Mouse (Mus musculus): Measurements from ENCODE around the gene Oxsr1. TPM values are rescaled to one million over a fixed set of nuclear protein-coding genes. Genes with fewer than 3 reads are reported as not detected.

The Oxsr1 gene
- polyA plus RNA-seq, 1 experiment from 2014 or later = 13.6 TPM

DNA sequence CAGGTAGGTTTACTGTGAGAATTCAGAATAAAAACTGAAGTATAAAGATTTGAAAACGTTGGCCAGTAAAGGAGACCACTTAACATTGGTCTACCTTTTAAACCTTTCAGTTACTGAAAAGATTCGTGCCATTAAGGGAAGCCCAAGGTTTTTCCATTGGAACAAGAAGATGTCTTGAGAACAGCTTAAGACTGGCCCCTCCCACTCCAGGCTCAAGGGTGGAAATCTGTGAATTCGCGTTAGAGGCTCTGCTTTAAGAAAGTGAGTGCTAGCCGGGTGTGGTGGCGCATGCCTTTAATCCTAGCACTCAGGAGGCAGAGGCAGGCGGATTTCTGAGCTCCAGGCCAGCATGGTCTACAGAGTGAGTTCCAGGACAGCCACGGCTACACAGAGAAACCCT is 109.2 kb downstream of the Oxsr1 start:
- ATAC-seq (ENCODE audit: low read depth) (no peak), DNase-seq (ENCODE audit: low spot score) (no peak)
- H3K36me3 ChIP-seq (ENCODE audit: control insufficient read depth, insufficient read depth, low read length) = no peaks in the 10 kb centered on the region
- no peaks in the 10 kb centered on the region for H3K4me1 ChIP-seq (ENCODE audit: control insufficient read depth, insufficient read depth, low read length)
- H3K4me2 ChIP-seq (ENCODE audit: low read depth, low read length) = no peak overlapping the region
- 78% methylated on average over 8 of the region's 8 CpGs for WGBS
- no peak overlapping the region for H3K9ac ChIP-seq (ENCODE audit: low read depth, low read length)
- no peak overlapping the region for H3K27ac ChIP-seq (replicated peaks; ENCODE audit: low read depth, low read length)
- H3K4me3 ChIP-seq (ENCODE audit: low read depth, low read length) = no peak overlapping the region
- no peaks in the 10 kb centered on the region for H3K27me3 ChIP-seq (replicated peaks; ENCODE audit: control insufficient read depth, insufficient read depth, low read length)
- H3K9me3 ChIP-seq (ENCODE audit: control insufficient read depth, low read length) = no peaks in the 10 kb centered on the region

GRCm38 (mm10) chr9:119208998-119209397 is 113.2 kb downstream of the Oxsr1 start, which contains the start of gene Slc22a13:
Gene Slc22a13, minus strand, starts transcription at chr9:119209098.
- Histone ChIP-seq H3K9ac (ENCODE audit: low read depth, low read length) (no peak within 1 kb of the TSS), H3K4me2 (ENCODE audit: low read depth, low read length) (no peak within 1 kb of the TSS), H3K27me3 (replicated peaks; ENCODE audit: control insufficient read depth, insufficient read depth, low read length) (no peaks in the 10 kb centered on the region), H3K4me1 (ENCODE audit: control insufficient read depth, insufficient read depth, low read length) (no peaks in the 10 kb centered on the region), H3K36me3 (ENCODE audit: control insufficient read depth, insufficient read depth, low read length) (no peaks in the 10 kb centered on the region), H3K27ac (replicated peaks; ENCODE audit: low read depth, low read length) (no peak within 1 kb of the TSS), H3K9me3 (ENCODE audit: control insufficient read depth, low read length) (0 out of 2 replicates have a peak, but pooled peaks cover 7% of the 10 kb centered on the region), H3K4me3 (ENCODE audit: low read depth, low read length) (no peak within 1 kb of the TSS)
- WGBS = 86% methylated on average over 1 of the region's 4 CpGs
- ATAC-seq (ENCODE audit: low read depth) (no peak), DNase-seq (ENCODE audit: low spot score) (no peak)

GRCm38 (mm10) chr9:119207113-119207512 is 115.1 kb downstream of the Oxsr1 start:
- no peak for DNase-seq (ENCODE audit: low spot score)
- Histone ChIP-seq H3K9me3 (ENCODE audit: control insufficient read depth, low read length) (0 out of 2 replicates have a peak, but pooled peaks cover 7% of the 10 kb centered on the region), H3K4me2 (ENCODE audit: low read depth, low read length) (no peak overlapping the region), H3K27me3 (replicated peaks; ENCODE audit: control insufficient read depth, insufficient read depth, low read length) (no peaks in the 10 kb centered on the region), H3K9ac (ENCODE audit: low read depth, low read length) (no peak overlapping the region), H3K27ac (replicated peaks; ENCODE audit: low read depth, low read length) (no peak overlapping the region), H3K4me3 (ENCODE audit: low read depth, low read length) (no peak overlapping the region), H3K4me1 (ENCODE audit: control insufficient read depth, insufficient read depth, low read length) (no peaks in the 10 kb centered on the region), H3K36me3 (ENCODE audit: control insufficient read depth, insufficient read depth, low read length) (no peaks in the 10 kb centered on the region)
- 64% methylated on average over 4 of the region's 4 CpGs for WGBS
- no peak for ATAC-seq (ENCODE audit: low read depth)

DNA sequence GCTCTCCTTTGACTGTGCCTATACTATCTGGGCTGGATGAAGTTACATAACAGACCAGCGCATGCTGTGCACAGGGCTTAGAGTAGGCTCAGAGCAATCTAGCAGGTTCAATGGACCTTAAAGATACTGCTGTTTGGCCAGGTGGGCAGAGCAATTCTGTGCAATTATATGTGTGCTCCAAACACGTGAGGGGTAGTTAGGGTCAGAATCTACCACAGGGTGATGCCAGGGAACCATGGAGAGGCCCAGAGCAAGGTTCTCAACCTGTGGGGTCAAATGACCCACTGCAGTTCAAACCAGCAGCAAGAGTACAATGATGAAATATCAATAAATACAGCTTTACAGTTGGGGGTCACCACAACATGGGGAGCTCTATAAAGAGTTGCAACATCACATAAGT is 115.6 kb downstream of the Oxsr1 start:
- no peaks in the 10 kb centered on the region for H3K27me3 ChIP-seq (replicated peaks; ENCODE audit: control insufficient read depth, insufficient read depth, low read length)
- no peak overlapping the region for H3K4me2 ChIP-seq (ENCODE audit: low read depth, low read length)
- H3K4me1 ChIP-seq (ENCODE audit: control insufficient read depth, insufficient read depth, low read length) = no peaks in the 10 kb centered on the region
- no peak overlapping the region for H3K27ac ChIP-seq (replicated peaks; ENCODE audit: low read depth, low read length)
- 0 out of 2 replicates have a peak, but pooled peaks cover 7% of the 10 kb centered on the region for H3K9me3 ChIP-seq (ENCODE audit: control insufficient read depth, low read length)
- H3K4me3 ChIP-seq (ENCODE audit: low read depth, low read length) = no peak overlapping the region
- H3K9ac ChIP-seq (ENCODE audit: low read depth, low read length) = no peak overlapping the region
- no peaks in the 10 kb centered on the region for H3K36me3 ChIP-seq (ENCODE audit: control insufficient read depth, insufficient read depth, low read length)
- DNase-seq (ENCODE audit: low spot score) = no peak
- no peak for ATAC-seq (ENCODE audit: low read depth)
- WGBS = 88% methylated on average over 2 of the region's 2 CpGs

DNA sequence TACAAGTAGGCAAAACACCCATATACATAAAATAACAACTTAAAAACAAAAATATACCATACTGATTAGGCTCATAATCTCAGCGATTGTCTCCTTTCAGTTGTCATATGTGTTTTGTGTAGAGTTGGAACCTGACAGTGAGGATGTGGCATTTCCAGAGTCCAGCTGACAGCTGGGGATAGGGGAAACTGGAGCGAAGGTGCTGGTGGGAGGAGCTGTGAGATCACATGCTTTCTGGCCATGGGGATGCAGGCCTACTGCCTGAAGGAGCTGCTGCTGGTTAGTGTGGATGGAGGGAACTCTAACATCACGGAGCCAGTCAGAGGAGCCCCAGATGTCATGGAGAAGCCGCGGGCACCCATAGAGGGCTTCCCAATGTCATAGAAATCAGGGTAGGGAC is 116.5 kb downstream of the Oxsr1 start:
- Histone ChIP-seq H3K4me1 (ENCODE audit: control insufficient read depth, insufficient read depth, low read length) (no peaks in the 10 kb centered on the region), H3K27ac (replicated peaks; ENCODE audit: low read depth, low read length) (no peak overlapping the region), H3K9ac (ENCODE audit: low read depth, low read length) (no peak overlapping the region), H3K9me3 (ENCODE audit: control insufficient read depth, low read length) (0 out of 2 replicates have a peak, but pooled peaks cover 7% of the 10 kb centered on the region), H3K4me3 (ENCODE audit: low read depth, low read length) (no peak overlapping the region), H3K27me3 (replicated peaks; ENCODE audit: control insufficient read depth, insufficient read depth, low read length) (no peaks in the 10 kb centered on the region), H3K4me2 (ENCODE audit: low read depth, low read length) (no peak overlapping the region), H3K36me3 (ENCODE audit: control insufficient read depth, insufficient read depth, low read length) (no peaks in the 10 kb centered on the region)
- DNase-seq (ENCODE audit: low spot score) = no peak
- WGBS = 88% methylated on average over 5 of the region's 5 CpGs
- no peak for ATAC-seq (ENCODE audit: low read depth)

- DNase-seq (ENCODE audit: low spot score) (no peak), ATAC-seq (ENCODE audit: low read depth) (no peak)
- no peaks in the 10 kb centered on the region for H3K27me3 ChIP-seq (replicated peaks; ENCODE audit: control insufficient read depth, insufficient read depth, low read length)
- no peaks in the 10 kb centered on the region for H3K36me3 ChIP-seq (ENCODE audit: control insufficient read depth, insufficient read depth, low read length)
- no peak overlapping the region for H3K4me2 ChIP-seq (ENCODE audit: low read depth, low read length)
- H3K9me3 ChIP-seq (ENCODE audit: control insufficient read depth, low read length) = 0 out of 2 replicates have a peak, but pooled peaks cover 7% of the 10 kb centered on the region
- H3K4me3 ChIP-seq (ENCODE audit: low read depth, low read length) = no peak overlapping the region
- WGBS = 93% methylated on average over 9 of the region's 9 CpGs
- H3K9ac ChIP-seq (ENCODE audit: low read depth, low read length) = no peak overlapping the region
- no peaks in the 10 kb centered on the region for H3K4me1 ChIP-seq (ENCODE audit: control insufficient read depth, insufficient read depth, low read length)
- no peak overlapping the region for H3K27ac ChIP-seq (replicated peaks; ENCODE audit: low read depth, low read length)
Measured at GRCm38 (mm10) chr9:119203617-119204016, 118.6 kb downstream of the Oxsr1 start.

DNA sequence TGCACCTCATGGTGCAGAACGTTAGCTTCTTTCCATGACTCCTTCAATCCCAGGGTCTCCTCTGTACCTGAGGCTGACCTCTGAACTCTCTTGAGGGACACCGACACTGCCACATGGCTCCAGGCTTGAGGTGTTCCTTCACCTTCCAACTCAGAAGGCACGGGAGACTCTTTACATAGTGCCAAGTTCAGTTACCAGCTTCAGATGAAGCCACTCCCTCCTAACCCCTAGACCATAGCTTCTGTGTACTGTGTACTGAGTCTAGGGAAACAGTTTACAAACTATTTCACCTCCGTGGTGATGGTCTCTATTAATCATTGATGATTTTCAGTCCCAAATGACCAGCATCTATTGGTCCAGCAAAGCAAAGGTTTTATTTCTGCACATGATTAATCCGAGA is 120.6 kb downstream of the Oxsr1 start:
- Histone ChIP-seq H3K4me2 (ENCODE audit: low read depth, low read length) (no peak overlapping the region), H3K27ac (replicated peaks; ENCODE audit: low read depth, low read length) (no peak overlapping the region), H3K4me1 (ENCODE audit: control insufficient read depth, insufficient read depth, low read length) (no peaks in the 10 kb centered on the region), H3K27me3 (replicated peaks; ENCODE audit: control insufficient read depth, insufficient read depth, low read length) (no peaks in the 10 kb centered on the region), H3K36me3 (ENCODE audit: control insufficient read depth, insufficient read depth, low read length) (no peaks in the 10 kb centered on the region), H3K9ac (ENCODE audit: low read depth, low read length) (no peak overlapping the region), H3K9me3 (ENCODE audit: control insufficient read depth, low read length) (0 out of 2 replicates have a peak, but pooled peaks cover 7% of the 10 kb centered on the region), H3K4me3 (ENCODE audit: low read depth, low read length) (no peak overlapping the region)
- 83% methylated on average over 5 of the region's 5 CpGs for WGBS
- DNase-seq (ENCODE audit: low spot score) (no peak), ATAC-seq (ENCODE audit: low read depth) (no peak)

DNA sequence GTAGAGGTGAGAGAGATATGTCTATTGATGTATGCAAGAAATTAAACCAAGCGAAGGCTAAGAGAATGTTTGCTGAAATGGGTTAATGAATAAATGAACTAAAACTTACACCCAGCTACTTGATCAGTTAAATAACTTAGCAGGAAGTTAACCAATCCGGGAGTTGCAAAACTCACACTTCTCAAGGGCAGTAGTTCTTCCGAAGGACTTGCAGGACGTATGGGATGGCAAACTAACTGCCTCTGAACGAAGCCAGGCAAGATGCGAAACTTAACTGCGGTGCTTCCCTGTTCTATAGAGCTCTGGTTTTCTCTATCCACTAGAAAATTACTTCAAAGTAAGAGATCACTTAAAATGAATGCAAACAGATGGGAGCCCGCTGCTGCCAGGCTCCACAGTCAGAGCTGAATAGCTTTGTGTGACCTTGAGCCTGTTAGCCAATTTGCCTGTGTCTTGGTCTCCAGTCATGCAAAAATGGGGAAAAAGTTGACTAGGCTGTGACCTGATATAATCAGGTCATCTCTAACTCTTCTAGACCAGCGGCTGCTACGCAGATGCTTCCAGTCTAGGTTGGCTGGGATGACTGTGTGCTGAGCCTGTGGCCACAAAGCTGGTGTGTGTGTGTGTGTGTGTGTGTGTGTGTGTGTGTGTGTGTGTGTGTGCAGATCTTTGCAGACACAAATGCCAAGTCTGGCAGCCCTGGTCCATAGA is 122.9 kb downstream of the Oxsr1 start:
- H3K27ac ChIP-seq (replicated peaks; ENCODE audit: low read depth, low read length) = no peak overlapping the region
- DNase-seq (ENCODE audit: low spot score) (no peak), ATAC-seq (ENCODE audit: low read depth) (no peak)
- H3K9ac ChIP-seq (ENCODE audit: low read depth, low read length) = no peak overlapping the region
- H3K27me3 ChIP-seq (replicated peaks; ENCODE audit: control insufficient read depth, insufficient read depth, low read length) = no peaks in the 10 kb centered on the region
- H3K9me3 ChIP-seq (ENCODE audit: control insufficient read depth, low read length) = 0 out of 2 replicates have a peak, but pooled peaks cover 2% of the 10 kb centered on the region
- H3K36me3 ChIP-seq (ENCODE audit: control insufficient read depth, insufficient read depth, low read length) = no peaks in the 10 kb centered on the region
- no peak overlapping the region for H3K4me2 ChIP-seq (ENCODE audit: low read depth, low read length)
- H3K4me3 ChIP-seq (ENCODE audit: low read depth, low read length) = no peak overlapping the region
- H3K4me1 ChIP-seq (ENCODE audit: control insufficient read depth, insufficient read depth, low read length) = no peaks in the 10 kb centered on the region
- 65% methylated on average over 10 of the region's 10 CpGs for WGBS

Data from embryonic facial prominence, embryonic 14.5 days (tissue).